Mouse (Mus musculus) MEL (cell line): ENCODE measurements at regions not wholly inside any gene's neighbourhood (a gene's known extent, or its start where the extent isn't known, plus 50 kb on each side); places are given as distances from the start of the nearest gene placed in this dataset.

Experiments
- DNase-seq: peaks from one replicate; pipeline ENCODE4 v3.0.0; 2011; ENCODE audit warnings: low read depth, low spot score
- H3K27ac ChIP-seq: 2 replicates; pipeline ENCODE4 v1.5.1; 2012; ENCODE audit warnings: low read depth, mild to moderate bottlenecking, control low read depth, low read length, moderate library complexity; ENCODE audit not compliant: control insufficient read depth
- H3K27me3 ChIP-seq, 2 experiments: fragments of 150-350 bp in 1 of 2; sonication (generic) in 1 of 2; 2 replicates each; pipeline ENCODE4 v1.6.1; 2012; ENCODE audit warnings: low read length in 2 of 2, mild to moderate bottlenecking in 2 of 2, improper control_type of control experiment in 1 of 2, moderate library complexity in 1 of 2; ENCODE audit not compliant: insufficient read depth in 2 of 2, control insufficient read depth in 1 of 2
- H3K36me3 ChIP-seq, 2 experiments: 2 replicates each; pipeline ENCODE4 v1.6.1; 2012 to 2014; ENCODE audit warnings: low read length in 2 of 2, improper control_type of control experiment in 1 of 2, inconsistent platforms in 1 of 2, mild to moderate bottlenecking in 1 of 2; ENCODE audit not compliant: insufficient read depth in 2 of 2, control insufficient read depth in 1 of 2
- H3K4me1 ChIP-seq, 2 experiments: fragments of 150-350 bp in 1 of 2; sonication (generic) in 1 of 2; 2 replicates each; pipeline ENCODE4 v1.6.1; 2012; ENCODE audit warnings: low read length in 2 of 2, improper control_type of control experiment in 1 of 2, mild to moderate bottlenecking in 1 of 2; ENCODE audit not compliant: insufficient read depth in 2 of 2, control insufficient read depth in 1 of 2
- H3K4me3 ChIP-seq, 2 experiments: fragments of 150-350 bp in 1 of 2; sonication (generic) in 1 of 2; 2 replicates each; pipeline ENCODE4 v1.5.1; 2012; ENCODE audit warnings: low read depth in 2 of 2, low read length in 2 of 2, mild to moderate bottlenecking in 2 of 2, moderate library complexity in 2 of 2, control low read depth in 1 of 2, improper control_type of control experiment in 1 of 2; ENCODE audit not compliant: control insufficient read depth in 1 of 2, insufficient read depth in 1 of 2
- H3K79me2 ChIP-seq: 2 replicates; pipeline ENCODE4 v1.6.1; 2012; ENCODE audit warnings: mild to moderate bottlenecking, low read length, moderate library complexity; ENCODE audit not compliant: control insufficient read depth, poor library complexity, insufficient read depth
- H3K9ac ChIP-seq: 2 replicates; pipeline ENCODE4 v1.6.1; 2012; ENCODE audit warnings: low read depth, mild to moderate bottlenecking, control low read depth, low read length, moderate library complexity; ENCODE audit not compliant: control insufficient read depth, poor library complexity, severe bottlenecking
- H3K9me3 ChIP-seq: fragments of 150-350 bp; sonication (generic); replicated peaks from 2 replicates; pipeline ENCODE4 v1.6.1; 2012; ENCODE audit warnings: mild to moderate bottlenecking, low read length, improper control_type of control experiment, moderate library complexity; ENCODE audit not compliant: insufficient read depth
- BHLHE40 ChIP-seq: IDR thresholded peaks from 2 replicates; pipeline ENCODE4 v1.6.1; 2012; ENCODE audit warnings: low read depth, mild to moderate bottlenecking, inconsistent platforms, low read length, improper control_type of control experiment, borderline replicate concordance
- CHD2 ChIP-seq: IDR thresholded peaks from 2 replicates; pipeline ENCODE4 v1.6.1; 2011; ENCODE audit warnings: low read length, improper control_type of control experiment
- E2F4 ChIP-seq: IDR thresholded peaks from 2 replicates; pipeline ENCODE4 v1.6.1; 2011; ENCODE audit warnings: low read depth, low read length, improper control_type of control experiment, borderline replicate concordance
- ELF1 ChIP-seq: IDR thresholded peaks from 2 replicates; pipeline ENCODE4 v1.6.1; 2014; ENCODE audit warnings: low read depth, mild to moderate bottlenecking, inconsistent platforms, low read length, improper control_type of control experiment, moderate library complexity
- HCFC1 ChIP-seq: IDR thresholded peaks from 2 replicates; pipeline ENCODE4 v1.6.1; 2012; ENCODE audit warnings: low read depth, mild to moderate bottlenecking, inconsistent platforms, low read length, improper control_type of control experiment, moderate library complexity
- JUND ChIP-seq: IDR thresholded peaks from 2 replicates; pipeline ENCODE4 v1.6.1; 2011; ENCODE audit warnings: low read depth, mild to moderate bottlenecking, improper control_type of control experiment, low read length
- KAT2A ChIP-seq: conservative IDR thresholded peaks from 2 replicates; pipeline ENCODE4 v1.6.1; 2012; ENCODE audit warnings: low read depth, low read length, improper control_type of control experiment, inconsistent platforms
- MAZ ChIP-seq: IDR thresholded peaks from 2 replicates; pipeline ENCODE4 v1.6.1; 2012; ENCODE audit warnings: low read depth, mild to moderate bottlenecking, inconsistent platforms, low read length, improper control_type of control experiment
- MXI1 ChIP-seq: IDR thresholded peaks from 2 replicates; pipeline ENCODE4 v1.6.1; 2011; ENCODE audit warnings: mild to moderate bottlenecking, low read depth, low read length, improper control_type of control experiment
- MYB ChIP-seq: IDR thresholded peaks from 2 replicates; pipeline ENCODE4 v1.6.1; 2011; ENCODE audit warnings: mild to moderate bottlenecking, low read depth, low read length, improper control_type of control experiment
- POLR2AphosphoS2 ChIP-seq: IDR thresholded peaks from 2 replicates; pipeline ENCODE4 v1.6.1; 2011; ENCODE audit warnings: low read length, improper control_type of control experiment
- POLR2AphosphoS5 ChIP-seq: IDR thresholded peaks from 2 replicates; pipeline ENCODE4 v1.6.1; 2012; ENCODE audit warnings: low read depth, borderline replicate concordance, mild to moderate bottlenecking, inconsistent platforms, low read length, moderate library complexity, mixed read lengths
- RCOR1 ChIP-seq: IDR thresholded peaks from 2 replicates; pipeline ENCODE4 v1.6.1; 2012; ENCODE audit warnings: low read depth, mild to moderate bottlenecking, inconsistent platforms, low read length, improper control_type of control experiment
- SMC3 ChIP-seq: IDR thresholded peaks from 2 replicates; pipeline ENCODE4 v1.6.1; 2011; ENCODE audit warnings: low read depth, low read length, improper control_type of control experiment
- TBP ChIP-seq: IDR thresholded peaks from 2 replicates; pipeline ENCODE4 v1.8.0; 2011; ENCODE audit warnings: low read depth, low read length, improper control_type of control experiment
- TCF12 ChIP-seq: IDR thresholded peaks from 2 replicates; pipeline ENCODE4 v1.6.1; 2014; ENCODE audit warnings: low read depth, mild to moderate bottlenecking, inconsistent platforms, low read length, improper control_type of control experiment, moderate library complexity
- UBTF ChIP-seq: IDR thresholded peaks from 2 replicates; pipeline ENCODE4 v1.6.1; 2012; ENCODE audit warnings: low read depth, mild to moderate bottlenecking, inconsistent platforms, low read length, improper control_type of control experiment, moderate library complexity, borderline replicate concordance; ENCODE audit not compliant: insufficient read depth
- ZC3H11A ChIP-seq: IDR thresholded peaks from 2 replicates; pipeline ENCODE4 v1.6.1; 2012; ENCODE audit warnings: low read depth, mild to moderate bottlenecking, inconsistent platforms, low read length, improper control_type of control experiment
- ZKSCAN1 ChIP-seq: IDR thresholded peaks from 2 replicates; pipeline ENCODE4 v1.6.1; 2012; ENCODE audit warnings: low read depth, mild to moderate bottlenecking, inconsistent platforms, low read length, improper control_type of control experiment, moderate library complexity
- ZMIZ1 ChIP-seq: IDR thresholded peaks from 2 replicates; pipeline ENCODE4 v1.6.1; 2012; ENCODE audit warnings: low read depth, mild to moderate bottlenecking, inconsistent platforms, low read length, improper control_type of control experiment, moderate library complexity
- ZNF384 ChIP-seq: IDR thresholded peaks from 2 replicates; pipeline ENCODE4 v1.6.1; 2012; ENCODE audit warnings: low read depth, mild to moderate bottlenecking, inconsistent platforms, low read length, improper control_type of control experiment

- H3K36me3 ChIP-seq: no peaks in the 10 kb centered on the region
- no peaks in the 10 kb centered on the region for H3K9me3 ChIP-seq
- DNase-seq: no peak
- H3K27ac ChIP-seq: no peak overlapping the region
- H3K9ac ChIP-seq: no peak overlapping the region
- H3K79me2 ChIP-seq: no peaks in the 10 kb centered on the region
- H3K4me1 ChIP-seq: no peaks in the 10 kb centered on the region
- TF ChIP-seq ZNF384 (no peak), POLR2AphosphoS2 (no peak), ELF1 (no peak), BHLHE40 (no peak), POLR2AphosphoS5 (no peak), JUND (no peak), E2F4 (no peak), TBP (no peak), ZC3H11A (no peak), MYB (no peak), KAT2A (no peak), RCOR1 (no peak), ZKSCAN1 (no peak), MXI1 (no peak), ZMIZ1 (no peak), UBTF (no peak), TCF12 (no peak), MAZ (no peak), HCFC1 (no peak), SMC3 (no peak)
- TF ChIP-seq, all 39 proteins: peak for 0
- no peak overlapping the region for H3K4me3 ChIP-seq
- H3K27me3 ChIP-seq: peaks cover 0 to 13% of the 10 kb centered on the region in 2 experiments; a peak in 3 of 4 replicates
These were observed 283.7 kb downstream of the Meis1 start for GRCm38 (mm10) chr11:18734904-18735664.

GRCm38 (mm10) chr11:18734075-18734474, 284.7 kb downstream of the Meis1 start:
- Histone ChIP-seq H3K4me1 (no peaks in the 10 kb centered on the region), H3K36me3 (no peaks in the 10 kb centered on the region), H3K27ac (no peak overlapping the region), H3K27me3 (peaks cover 0 to 11% of the 10 kb centered on the region in 2 experiments; a peak in 3 of 4 replicates), H3K9me3 (no peaks in the 10 kb centered on the region), H3K4me3 (no peak overlapping the region), H3K79me2 (no peaks in the 10 kb centered on the region), H3K9ac (no peak overlapping the region)
- DNase-seq: no peak
- no peak for TF ChIP-seq MAZ
- no peak for TF ChIP-seq E2F4
- TF ChIP-seq ZNF384: no peak
- TF ChIP-seq CHD2: no peak
- TF ChIP-seq JUND: no peak
- TF ChIP-seq POLR2AphosphoS5: no peak
